Mouse (Mus musculus) lung, adult 18-20 months (tissue): Measurements from ENCODE around the gene Slc17a5.
"Not testable (repeated sequence)": the region's sequence is repeated elsewhere in the genome, so short reads cannot be mapped to it uniquely, and the experiment has no call there.

ENCODE experiments used
- DNase-seq, 2 experiments: peaks; one replicate each; pipeline ENCODE4 v3.0.0; 2022; ENCODE audit warnings: mixed read lengths in 2 of 2

Slc17a5 gene

DNA sequence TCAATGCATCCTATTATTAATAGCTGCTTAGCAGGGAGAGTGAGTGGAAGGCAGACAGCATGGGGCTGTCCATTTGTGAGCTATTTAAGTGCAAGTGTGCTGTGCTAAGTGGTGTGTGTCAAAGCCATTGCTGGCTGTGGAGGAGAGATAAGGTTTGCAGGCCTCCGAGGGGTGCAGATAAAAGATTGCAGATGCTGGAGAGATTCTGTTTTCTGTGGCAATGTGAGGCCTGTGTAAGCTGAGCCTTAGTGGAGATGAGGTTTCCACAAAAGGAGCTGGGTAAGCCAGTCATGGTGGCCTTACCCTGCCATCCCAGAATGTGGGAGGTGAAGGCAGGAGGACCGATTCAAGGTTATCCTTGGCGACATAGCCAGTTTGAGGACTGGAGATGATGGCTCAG, 71.7 kb downstream of the Slc17a5 start:
- DNase-seq = no peak

- DNase-seq = no peak
These were observed 73.2 kb downstream of the Slc17a5 start for GRCm38 (mm10) chr9:78514681-78515080.

GRCm38 (mm10) chr9:78513776-78514500, 73.9 kb downstream of the Slc17a5 start:
- DNase-seq = no peak

DNA sequence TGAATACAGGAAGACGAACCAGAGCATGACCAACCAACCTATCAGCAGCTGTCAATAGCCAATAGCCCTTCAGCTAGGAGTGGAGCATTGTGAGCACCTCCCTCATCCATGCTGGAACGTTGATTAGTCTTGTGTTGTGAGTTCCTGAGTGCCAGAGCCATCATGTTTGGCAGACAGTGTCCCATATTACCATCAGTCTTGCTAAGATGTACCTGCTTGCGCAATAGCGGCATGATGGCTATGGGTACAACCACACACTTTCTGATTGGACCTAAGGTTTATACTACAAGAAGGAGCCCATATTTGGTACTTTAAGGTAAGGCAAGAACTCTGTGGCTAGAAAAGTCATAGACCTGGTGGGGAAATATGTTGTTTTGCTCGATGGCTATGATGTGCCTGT, 76.1 kb downstream of the Slc17a5 start:
- no peak for DNase-seq

GRCm38 (mm10) chr9:78508106-78508786, 79.6 kb downstream of the Slc17a5 start:
- DNase-seq = no peak

GRCm38 (mm10) chr9:78506722-78507077, 81.1 kb downstream of the Slc17a5 start:
- no peak for DNase-seq

- DNase-seq = no peak
These were observed 81.7 kb downstream of the Slc17a5 start for GRCm38 (mm10) chr9:78506002-78506721.

DNA sequence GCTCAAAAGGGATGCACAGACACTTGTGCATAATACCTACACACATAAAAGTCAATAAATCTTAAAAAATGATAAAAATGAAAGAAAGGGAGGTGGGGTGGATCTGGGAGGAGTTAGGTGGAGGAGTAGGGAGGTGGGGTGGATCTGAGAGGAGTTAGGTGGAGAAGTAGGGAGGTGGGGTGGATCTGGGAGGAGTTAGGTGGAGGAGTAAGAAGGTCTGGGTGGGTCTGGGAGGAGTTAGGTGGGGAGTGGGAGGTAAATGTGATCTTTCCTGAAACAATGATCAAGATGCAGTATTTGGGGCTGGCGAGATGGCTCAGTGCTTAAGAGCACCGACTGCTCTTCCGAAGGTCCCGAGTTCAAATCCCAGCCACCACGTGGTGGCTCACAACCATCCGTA, 82.6 kb downstream of the Slc17a5 start:
- no peak for DNase-seq

DNA sequence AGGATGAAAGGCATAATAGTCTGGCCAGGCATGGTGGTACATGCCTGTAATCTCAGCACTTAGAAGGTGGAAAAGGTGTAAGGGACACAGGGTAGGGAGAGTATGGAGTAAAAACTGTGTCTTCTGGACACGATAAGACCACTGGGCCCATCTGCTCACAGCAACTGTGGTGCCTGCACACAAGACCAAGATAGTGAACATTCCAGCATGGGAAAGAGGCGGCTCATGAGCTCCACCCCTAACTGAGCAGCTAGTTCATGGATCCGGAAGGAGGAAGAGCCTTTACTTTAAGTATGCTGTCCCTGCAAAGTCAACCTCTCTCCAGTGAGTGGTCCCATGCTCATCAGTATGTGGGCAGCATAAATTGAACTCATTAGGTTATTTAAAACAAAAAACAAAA, 83.2 kb downstream of the Slc17a5 start:
- no peak for DNase-seq

GRCm38 (mm10) chr9:78504133-78504532, 83.7 kb downstream of the Slc17a5 start:
- DNase-seq = no peak

DNA sequence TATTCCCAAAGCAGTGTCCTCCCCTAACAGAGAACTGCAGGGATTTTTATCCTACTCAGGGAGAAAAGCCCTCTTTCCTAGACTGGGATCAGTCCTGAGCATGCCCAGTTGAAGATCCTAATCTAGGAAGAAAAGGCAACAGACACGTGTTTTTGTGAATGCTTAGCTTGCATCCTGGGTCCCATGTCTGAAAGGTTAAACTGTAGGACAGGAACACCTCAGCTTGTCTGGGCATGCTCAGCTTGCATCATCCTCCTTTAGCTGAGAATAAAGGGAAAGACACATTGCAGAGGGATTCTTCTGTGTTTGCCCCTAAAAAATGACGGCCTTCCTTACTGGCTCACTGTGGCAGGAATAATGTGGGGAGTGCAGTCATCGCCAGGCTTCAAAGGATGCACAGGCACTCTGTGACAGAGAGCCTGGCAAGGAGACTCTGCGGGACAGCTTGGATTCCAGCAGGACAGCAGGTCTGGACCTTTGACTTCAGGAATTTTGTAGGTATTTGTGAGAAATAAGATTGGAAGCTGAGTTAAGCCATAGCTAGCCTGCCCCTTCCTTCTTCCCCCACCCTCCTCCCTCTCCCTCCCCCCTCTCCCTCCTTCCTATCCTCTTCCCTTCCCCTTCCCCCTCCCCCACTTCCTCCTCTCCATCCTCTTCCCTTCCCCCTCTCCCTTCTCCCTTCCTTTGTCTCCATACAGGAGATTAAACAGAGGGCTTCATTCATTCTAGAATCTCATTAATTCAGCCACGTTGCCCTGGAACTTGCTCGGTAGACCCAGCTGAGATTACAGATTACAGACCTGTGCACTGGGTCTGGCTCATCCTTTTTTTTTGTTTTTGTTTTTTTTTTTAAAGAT, 84.4 kb downstream of the Slc17a5 start:
- DNase-seq = no peak

- no peak for DNase-seq
These were observed 86.6 kb downstream of the Slc17a5 start for GRCm38 (mm10) chr9:78501284-78501683.

DNA sequence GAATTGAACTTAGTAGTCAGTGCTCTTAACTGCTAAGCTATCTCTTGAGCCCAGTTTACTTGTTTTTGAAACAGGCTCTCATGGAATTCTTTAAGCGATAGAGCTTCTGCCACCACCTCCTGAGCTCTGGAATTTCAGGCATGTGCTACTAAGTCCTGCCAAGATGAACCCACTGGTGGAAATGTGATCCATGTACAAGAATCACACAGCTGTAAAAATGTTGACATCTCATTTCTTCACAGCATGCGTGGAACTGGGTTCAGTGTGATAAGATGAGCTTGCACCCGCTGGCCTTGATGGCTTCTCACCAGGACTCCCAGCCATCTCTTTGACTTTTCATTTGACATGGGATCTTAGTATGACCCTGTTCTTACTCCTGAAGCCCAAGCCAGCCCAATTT, 87.5 kb downstream of the Slc17a5 start:
- DNase-seq = no peak

GRCm38 (mm10) chr9:78493171-78493570, 94.7 kb downstream of the Slc17a5 start:
- DNase-seq = no peak

- DNase-seq = no peak
These were observed 95.6 kb downstream of the Slc17a5 start for GRCm38 (mm10) chr9:78492254-78492653.

GRCm38 (mm10) chr9:78491169-78491568, 96.7 kb downstream of the Slc17a5 start:
- DNase-seq = no peak

DNA sequence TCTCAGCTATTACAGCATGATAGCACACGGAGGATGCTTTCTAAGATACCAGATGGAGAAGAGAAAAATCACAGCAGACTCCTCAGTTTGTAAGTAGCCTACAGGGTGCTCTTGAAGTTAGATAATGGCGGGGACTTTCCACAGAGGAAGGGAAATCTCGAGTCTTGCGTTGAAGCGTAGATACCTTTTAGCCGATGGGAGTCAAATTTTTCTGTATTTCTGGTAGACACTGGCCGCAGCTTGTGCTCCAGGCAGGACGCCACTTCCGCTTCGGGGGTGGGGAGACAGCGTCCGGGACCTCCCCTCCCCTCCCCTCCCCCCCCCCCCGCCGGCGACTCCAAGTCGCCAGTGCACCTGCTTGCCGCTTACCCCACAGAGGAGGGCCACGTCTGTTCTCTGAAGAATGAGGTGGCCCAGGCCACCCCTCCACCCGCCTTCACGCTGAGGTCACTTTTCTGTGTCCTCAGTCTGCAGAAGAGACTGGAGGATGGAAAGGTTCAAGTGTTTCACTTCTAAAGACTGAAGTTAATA, 98.9 kb downstream of the Slc17a5 start, which contains the start of gene Eef1a1:
Gene Eef1a1 (minus strand): TSS at position 262 of the 531 bp plus-strand sequence.
- peak; percentile 71 to 72 for DNase-seq

- not testable (repeated sequence) for DNase-seq
These were observed 99.8 kb downstream of the Slc17a5 start for GRCm38 (mm10) chr9:78488021-78488420.
